Mouse (Mus musculus): ENCODE results near the gene Aanat.
"Not testable (repeated sequence)": the region's sequence is repeated elsewhere in the genome, so short reads cannot be mapped to it uniquely, and the experiment has no call there.

Aanat gene

DNA sequence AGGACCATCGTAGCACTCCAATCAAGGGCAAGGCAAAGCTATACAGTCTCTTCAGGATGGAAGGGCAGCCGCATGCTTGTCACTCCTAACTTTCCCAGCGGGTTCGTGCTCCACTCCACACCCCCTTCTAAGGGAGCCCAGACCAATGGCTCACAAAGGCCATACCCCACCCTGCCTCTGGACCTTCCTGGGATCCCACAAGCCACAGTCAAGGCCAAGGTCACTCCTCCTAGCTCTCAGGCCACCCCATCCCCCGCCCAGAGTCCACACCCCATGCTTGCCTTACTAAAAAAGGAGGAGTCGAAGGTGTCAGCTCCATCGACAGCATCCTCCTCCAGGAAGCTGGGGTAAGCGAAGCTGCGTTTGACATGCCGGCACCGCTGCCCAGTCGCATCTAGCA lies 17.9 kb downstream of the Aanat start:
- in situ Hi-C loops (cut with MboI; ENCODE audit: low sequenced_read_pairs), result no loop called here

DNA sequence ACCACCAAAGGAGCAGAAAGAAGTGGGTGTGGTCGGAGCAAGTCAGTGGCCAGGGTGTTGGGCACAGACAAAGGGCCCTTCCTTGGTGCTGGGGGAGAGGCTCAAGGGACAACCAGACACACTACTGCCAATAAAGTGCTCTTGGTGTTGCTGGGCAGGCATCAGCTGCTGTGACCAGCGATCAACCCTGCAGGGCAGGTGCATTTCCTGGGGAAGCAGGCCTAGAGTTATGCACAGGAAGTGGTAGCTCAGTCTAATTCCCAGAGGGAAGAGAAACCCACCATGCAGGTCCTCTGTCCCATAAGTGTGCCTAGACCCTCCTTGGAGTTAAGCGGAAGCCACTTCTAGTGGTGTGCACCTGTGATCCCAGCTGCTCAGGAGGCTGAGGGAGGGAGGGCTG lies 21.5 kb downstream of the Aanat start:
- in situ Hi-C loops (cut with MboI; ENCODE audit: low sequenced_read_pairs), result no loop called here

DNA sequence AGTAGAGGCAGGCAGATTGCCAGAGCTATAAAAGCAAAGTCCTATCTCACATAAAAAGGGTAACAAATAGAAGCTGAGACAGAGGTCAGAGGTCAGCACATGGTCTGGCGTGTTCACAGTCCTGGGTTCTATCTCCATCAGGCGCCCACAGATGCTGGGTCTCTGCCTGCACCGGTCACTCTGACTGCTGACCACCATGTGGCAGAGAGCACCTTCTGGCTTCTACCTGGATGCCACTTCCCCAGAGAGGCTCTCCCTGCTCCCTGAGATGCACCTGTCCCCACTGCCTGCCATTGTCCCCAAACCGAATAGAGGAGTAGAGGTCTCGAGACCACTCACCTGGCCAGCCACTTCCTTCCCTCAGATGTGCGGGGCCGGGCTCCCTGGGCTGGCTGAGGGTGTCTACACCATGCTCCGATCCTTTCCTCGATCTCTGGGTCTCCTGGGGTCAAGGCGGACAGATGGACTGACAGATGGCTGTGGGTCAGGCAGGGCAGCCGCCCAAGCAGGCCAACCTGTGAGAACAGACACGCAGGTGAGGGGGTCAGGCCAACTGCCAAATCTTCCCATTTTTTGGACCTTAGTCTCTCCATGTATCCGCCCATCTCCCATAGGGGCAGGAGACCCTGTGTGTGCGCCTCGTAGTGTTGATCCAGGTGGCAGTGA lies 23.9 kb downstream of the Aanat start:
- in situ Hi-C loops (cut with MboI; ENCODE audit: low sequenced_read_pairs), result no loop called here

DNA sequence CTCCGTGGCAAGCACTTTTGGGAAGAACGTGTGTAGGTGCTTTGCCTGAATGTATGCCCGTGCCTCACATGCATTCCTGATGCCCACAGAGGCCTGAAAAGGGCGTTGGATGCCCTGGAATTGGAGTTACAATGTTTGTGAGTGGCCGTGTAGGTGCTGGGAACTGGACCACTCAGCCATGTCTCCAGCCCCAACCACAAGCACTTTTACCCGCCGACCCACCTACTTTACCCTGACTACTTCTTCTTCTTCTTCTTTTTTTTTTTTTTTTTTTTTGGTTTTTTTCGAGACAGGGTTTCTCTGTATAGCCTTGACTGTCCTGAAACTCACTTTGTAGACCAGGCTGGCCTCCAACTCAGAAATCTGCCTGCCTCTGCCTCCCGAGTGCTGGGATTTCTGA lies 24.9 kb downstream of the Aanat start:
- in situ Hi-C loops (cut with MboI; ENCODE audit: low sequenced_read_pairs), result not testable (repeated sequence)

DNA sequence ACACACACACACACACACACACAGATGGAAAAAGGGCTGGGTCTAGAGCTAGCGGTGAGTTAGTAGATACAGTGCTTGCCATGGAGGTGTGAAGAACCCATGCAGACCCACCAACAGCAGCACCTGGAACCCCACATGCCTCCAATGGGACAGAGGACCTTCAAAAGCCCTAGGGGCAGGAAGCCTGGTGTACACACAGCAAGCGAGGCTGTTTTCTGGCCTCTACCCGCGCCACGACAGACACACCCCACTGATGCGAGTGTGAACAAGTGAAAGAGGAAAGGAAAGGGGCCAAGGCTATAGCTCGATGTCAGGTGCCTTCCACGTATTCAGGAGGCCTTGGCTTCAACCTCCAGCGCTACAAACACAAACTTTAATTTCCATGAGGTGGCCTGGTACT lies 25.7 kb downstream of the Aanat start:
- in situ Hi-C loops (cut with MboI; ENCODE audit: low sequenced_read_pairs), result no loop called here

DNA sequence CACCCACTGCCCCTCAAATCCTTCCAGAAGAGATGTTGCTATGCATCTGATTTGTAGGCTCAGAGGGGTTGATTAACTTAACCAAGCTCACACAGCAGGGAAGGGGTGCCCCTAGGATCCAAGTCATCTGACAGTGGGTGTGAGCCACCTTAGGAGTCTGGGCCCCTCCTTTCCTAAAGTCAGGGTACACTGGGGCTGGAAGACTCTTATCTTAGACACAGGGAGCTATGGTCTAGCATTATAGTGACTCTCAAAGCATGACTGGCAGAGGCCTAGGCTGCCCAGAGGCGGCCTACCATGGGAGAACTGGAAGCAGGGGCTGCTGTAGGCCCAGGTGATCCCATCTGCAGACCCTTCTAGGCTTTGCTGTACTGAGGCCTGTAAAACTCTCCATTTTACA lies 26.3 kb downstream of the Aanat start:
- in situ Hi-C loops (cut with MboI; ENCODE audit: low sequenced_read_pairs), result no loop called here

DNA sequence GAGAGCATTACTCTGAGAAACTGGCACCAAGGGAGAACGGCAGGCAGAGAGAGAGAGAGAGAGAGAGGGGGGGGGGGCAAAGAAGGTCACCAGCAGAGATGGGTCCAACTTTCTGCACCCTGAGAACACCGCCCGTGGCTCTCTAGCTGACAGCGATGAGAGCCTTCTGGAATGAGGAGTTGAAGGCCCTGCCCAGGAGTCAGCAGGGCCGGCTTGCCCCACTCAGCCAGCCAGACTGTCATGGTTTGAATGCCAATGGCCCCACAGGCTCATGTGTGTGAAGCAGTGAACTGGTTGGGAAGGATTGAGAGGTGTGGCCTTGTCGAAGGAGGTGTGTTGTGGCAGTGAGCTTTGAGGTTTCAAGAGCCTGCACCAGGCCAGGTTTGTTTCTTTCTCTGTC lies 27.0 kb downstream of the Aanat start:
- in situ Hi-C loops (cut with MboI; ENCODE audit: low sequenced_read_pairs), result no loop called here

DNA sequence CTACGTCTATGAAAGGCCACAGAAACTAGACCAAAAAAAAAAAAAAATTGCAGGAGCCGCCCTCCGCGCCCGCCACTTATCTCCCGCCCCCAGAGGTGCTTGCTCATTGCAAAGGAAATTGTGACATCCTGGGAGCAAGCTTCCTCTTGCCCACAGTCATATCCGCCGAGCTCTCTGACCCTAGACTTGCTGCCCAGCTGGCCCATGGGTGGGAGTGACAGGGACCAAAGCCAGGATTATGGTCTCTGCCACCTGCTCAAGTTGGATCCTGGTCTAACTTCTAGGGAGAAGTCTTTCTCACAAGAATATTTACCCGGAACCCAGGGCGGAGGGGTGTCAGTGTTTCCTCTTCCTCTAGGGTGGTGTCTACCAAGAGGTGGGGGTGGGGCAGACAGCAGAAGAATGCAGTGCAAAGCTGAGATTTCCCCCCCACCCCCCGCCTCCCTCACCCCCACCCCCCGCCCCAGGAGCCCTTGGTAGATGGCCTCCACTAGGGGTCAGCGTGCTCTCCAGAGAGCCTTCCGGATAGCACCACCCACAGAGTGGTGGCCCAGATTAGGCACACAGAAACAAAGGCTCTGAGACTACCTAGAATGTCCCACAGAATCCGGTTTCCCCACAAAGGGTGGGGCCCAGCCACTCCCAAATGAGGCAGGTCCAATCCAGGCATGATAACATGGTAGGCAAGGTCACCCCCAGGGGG lies 29.7 kb downstream of the Aanat start:
- in situ Hi-C loops (cut with MboI; ENCODE audit: low sequenced_read_pairs), result no loop called here

DNA sequence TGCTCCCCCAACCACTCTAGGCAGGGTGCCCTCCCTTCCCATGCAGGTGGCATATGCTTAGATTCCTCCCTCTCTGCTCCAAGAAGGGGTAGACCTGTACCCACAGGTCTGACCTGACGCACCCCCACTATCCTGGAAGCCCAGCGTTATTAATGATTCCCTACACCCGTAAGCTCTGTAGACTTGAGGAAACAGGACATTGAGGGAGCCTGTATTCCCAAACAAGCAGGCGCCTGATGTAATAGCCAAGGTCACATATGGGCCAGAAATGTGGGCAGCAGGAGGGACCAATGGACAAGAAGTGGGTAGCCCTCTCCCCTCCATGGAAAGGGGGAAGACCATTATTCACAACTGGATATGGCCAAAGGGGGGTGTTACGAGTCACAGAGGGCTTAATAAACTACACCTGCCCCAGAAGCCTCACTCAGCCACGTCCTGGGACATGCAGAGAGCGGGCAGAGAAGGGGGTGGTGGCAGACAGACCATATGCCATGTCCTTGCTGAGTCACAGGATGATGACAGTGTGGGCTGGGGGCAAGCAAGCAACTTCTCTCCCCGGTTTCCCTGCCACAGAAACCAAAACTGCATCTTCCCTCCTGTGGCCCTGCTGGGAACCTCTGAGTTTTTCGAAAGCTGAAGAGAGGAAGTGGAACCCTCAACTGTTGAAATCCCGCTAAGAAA lies 30.3 kb downstream of the Aanat start:
- in situ Hi-C loops (cut with MboI; ENCODE audit: low sequenced_read_pairs), result no loop called here

DNA sequence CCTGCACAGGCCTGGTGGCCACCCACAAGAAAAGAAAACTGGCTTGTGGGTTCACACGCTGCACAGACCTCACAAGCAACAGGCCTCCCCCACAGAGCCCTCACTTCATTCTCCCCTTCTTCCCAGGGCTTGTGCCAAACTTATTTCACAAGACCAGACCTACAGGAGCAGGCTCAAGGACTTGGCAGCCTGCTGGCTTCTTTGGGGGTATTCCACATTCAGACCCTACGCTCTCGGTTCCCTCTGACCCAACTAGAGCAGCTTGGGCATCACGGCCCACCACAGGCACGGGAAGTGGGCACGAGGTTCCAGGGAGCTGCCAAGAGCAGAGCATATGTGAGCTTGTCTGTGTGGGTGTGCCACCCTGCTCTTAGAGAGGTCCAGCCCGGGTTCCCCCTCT lies 31.4 kb downstream of the Aanat start:
- in situ Hi-C loops (cut with MboI; ENCODE audit: low sequenced_read_pairs), result no loop called here

DNA sequence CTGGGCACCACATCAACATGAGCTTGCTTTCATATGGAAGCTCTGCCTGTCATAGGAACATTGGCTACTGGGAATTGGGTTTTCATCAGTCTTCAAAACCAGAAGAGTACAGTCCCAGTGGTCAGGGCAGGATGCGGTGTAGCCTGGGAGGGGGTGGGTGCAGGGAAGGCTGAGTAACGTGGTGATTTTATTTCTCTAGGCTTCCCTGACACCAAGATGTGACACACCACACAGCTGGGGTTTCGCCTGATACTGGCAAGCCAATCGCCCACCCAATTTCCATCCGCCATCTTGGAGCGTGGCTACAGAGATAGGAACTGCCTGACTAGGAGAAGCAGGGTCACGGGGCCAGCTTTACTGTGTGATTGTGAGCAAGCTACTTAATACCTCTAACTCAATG lies 32.4 kb downstream of the Aanat start:
- in situ Hi-C loops (cut with MboI; ENCODE audit: low sequenced_read_pairs), result no loop called here

DNA sequence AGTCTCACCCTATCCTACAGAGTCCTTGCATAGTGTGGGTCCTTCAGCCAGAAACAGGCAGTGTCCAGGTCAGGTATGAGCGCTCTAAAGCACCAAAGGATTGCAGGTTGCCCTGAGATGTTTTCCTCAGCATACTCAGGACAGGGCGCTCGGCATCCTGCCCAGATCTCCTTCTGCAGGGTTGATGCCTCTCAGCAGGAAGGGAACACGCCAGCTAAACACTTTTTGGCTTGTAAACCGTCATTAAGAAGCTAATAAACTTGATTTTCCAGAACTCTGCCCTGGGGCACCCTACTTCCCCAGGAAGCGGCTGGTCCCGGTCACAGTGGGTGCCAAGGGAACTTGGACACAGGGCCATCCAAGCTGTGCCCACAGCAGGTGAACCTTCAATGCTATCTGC lies 32.9 kb downstream of the Aanat start:
- in situ Hi-C loops (cut with MboI; ENCODE audit: low sequenced_read_pairs), result no loop called here

DNA sequence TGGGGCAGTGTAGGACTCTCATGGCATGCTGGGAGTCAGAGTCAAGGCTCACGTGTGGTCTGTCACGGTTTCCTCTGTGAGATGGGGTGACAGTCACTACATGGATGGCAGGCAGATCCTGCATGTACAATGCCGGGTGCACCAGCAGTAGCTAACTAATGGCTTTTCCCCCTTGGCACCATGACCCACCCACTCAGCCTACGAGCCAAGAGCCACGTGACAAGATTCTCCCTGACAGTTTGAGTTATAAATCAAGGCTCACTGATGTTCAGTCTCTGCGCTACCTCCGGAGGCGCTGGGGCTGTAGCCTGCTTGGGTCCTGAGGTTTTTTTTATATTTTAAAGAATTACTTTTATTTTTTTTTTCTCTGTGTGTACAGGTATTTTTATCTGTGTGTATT lies 33.3 kb downstream of the Aanat start:
- in situ Hi-C loops (cut with MboI; ENCODE audit: low sequenced_read_pairs), result no loop called here

DNA sequence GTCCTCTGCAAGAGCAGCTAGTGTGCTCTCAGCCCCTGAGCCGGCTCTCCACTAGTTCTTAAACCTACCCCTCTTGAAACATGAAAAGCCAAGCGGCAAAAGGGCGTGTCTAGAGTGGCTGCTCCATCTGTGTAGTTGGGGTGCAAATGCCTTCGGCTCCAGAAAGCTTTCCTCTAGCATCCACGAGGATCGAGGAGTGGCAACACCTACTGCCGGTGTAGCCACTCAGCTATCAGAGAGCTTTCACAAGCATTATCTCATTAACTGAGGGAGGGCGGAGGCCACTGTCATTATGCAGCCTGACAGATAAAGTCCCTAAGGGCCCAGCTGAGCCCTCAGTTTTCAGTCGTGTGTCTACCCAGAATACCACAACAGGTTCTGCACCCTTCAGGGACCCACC lies 33.8 kb downstream of the Aanat start:
- in situ Hi-C loops (cut with MboI; ENCODE audit: low sequenced_read_pairs), result no loop called here

DNA sequence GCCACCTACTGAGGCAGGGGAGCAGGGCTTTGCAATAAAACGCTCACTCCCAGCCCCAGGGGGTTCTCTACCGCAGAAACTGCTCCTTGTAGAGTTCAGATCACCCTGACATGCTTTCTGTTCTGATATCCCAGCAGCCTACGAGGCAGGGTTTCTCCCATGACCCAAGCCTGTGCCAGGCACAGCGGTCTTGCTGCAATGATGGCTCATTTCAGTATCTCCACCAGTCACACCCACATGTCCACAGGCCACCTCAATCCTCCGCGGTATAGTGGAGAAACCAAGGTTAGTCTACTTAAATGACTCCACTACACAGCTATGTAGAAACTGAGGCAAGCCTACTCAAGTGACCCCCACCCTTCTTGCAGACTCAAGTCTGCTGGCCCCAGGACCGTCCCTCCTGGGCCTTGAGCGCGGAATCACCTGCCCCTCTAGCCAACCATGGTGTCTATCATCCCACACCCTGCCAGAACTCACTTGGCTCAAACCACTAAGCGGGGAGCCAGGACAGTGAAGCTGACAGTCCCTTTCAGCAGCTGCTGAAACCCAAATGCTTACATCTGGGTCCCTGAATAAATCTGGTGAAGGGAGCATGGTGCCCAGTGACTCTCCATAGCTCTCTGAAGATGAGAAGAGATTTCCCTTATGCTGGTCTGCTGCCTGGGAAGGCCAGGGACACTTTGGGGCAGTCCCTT lies 34.5 kb downstream of the Aanat start:
- in situ Hi-C loops (cut with MboI; ENCODE audit: low sequenced_read_pairs), result no loop called here

DNA sequence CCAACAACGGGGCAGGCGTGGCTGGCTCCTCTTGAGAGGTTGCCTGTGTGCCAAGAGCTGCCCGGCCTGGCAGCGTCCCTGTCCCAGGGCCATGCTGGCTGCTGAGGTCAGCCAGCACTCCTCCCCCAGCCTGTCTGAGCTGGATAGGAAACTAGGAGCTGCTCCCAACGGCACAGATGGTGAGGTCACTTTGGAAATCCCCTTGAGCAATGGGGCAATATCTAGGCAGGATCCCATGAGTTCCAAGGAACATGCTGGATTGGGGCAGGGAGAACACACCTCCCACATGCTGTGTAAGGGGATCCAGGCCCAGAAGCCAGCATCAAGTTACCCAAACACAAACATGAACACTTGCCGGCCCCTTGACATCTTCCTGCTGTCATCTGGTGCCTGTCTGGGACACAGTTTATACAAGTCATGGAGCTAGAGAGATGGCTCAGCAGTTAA lies 35.0 kb downstream of the Aanat start:
- in situ Hi-C loops (cut with MboI; ENCODE audit: low sequenced_read_pairs), result no loop called here

DNA sequence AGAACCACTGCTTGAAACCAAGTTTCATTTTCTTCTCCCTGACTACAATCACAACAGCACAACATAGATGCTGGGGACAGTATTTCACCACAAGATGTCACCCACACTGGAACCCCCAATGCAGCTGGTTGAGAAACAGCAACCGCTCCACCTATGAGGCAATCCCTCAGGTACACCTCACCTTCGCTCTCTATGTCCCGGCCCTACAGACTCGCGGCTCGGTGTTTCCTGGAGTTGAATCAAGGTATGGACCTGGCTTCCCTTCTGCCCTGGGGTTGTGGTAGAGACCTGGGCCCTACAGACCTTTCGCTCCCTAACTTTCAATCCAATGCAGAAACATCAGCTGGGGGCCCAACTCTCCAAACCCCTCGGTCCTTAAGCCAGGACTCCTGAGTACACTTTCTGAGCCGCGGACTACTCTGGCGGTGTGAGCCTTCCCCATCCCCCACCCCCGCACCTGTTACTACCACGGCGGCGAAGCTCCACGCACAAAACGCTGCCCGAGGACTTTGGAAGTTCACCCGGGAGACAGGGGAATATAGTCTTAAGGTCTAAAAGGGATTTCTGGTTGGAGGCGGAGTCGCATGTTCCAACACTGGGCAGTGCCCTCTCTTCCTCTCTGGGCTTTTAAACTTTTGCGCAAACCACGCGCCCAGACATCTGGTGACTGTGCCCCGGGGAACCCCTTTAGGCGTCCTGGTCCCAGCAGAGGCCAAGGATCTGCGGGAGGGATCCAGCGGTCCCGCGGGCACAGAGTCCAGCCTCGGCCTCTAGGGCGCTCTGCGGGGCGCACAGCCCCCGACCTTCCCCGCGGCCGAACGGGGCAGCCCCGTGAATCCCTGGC lies 37.3 kb downstream of the Aanat start:
- in situ Hi-C loops (cut with MboI; ENCODE audit: low sequenced_read_pairs), result no loop called here

DNA sequence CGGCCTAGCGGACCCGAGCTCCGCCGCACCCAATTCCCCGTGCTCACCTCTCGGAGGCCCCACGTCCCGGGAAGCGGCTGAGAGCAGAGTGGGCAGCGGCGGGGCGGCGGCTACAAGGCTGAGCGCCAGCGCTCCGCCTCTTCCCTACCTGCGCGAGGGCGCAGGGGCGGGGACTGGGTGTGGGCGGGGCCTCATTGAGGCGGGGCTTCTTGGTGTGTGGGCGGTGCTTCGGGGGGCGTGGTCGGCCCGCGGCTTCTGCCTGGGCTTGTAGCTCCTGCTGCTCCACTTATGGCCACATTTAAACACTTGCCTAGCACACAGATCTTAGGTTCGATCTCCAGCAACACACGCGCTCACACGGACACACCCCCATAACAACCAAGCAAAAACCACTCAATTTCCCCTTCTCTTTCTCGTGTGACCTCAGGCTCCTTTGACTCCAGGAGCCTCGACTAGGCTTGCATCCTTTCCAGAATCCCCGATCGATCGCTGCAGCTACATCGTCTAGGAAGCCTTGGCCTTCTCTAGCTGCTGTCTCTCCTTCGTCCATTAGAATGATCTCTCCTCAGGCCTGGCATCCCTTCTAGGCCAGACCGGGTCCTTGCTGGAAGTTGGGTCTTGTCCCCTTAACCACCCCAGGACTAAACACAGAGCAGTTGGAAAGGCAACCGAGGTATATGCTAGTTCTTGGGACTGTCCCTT lies 38.0 kb downstream of the Aanat start:
- in situ Hi-C loops (cut with MboI; ENCODE audit: low sequenced_read_pairs), result no loop called here

DNA sequence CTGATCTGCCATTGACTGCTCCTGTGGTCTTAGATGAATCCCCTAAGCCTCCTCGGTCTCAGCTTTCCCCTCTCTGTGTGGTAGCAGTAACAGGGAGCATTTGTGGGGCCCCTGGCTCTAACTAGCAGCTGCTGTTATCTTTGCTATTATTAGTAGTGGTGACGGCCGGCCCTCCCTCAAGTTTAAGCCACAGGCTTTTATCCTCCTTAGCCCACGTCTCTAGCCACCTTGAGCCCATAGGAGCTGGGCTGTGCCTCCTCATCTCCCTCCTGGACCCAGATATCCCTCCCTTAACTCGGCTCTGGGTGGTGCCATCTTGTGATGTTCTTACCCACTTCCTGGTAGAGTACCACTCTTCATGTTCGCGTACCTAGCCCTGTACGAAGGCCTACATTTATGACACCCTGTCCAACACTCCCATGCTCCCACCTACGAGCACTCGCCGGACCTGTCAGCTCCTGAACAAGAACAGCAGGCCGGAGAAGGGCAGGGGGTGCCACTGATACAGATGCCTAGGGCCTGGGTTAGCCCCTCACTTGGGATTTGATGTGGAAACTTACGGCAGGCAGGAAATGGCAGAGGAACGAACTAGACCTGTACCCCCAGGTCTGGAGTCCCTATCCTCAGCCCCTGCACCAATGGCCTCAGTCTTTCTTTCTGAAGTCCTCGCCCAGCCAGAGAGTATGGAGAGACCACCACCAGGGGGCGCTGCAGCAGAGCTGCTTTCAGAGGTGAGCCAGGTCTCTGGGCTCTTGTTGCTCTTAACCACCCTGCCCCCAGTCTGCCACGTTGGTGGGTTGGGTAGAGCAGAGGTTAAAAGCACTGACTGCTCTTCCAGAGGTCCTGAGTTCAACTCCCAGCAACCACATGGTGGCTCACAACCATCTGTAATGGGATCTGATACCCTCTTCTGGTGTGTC lies 39.1 kb downstream of the Aanat start:
- in situ Hi-C loops (cut with MboI; ENCODE audit: low sequenced_read_pairs), result no loop called here

All from CH12F3 (cell line).